Mouse (Mus musculus): ENCODE data around the gene Lrrn1. TPM values are rescaled to one million over a fixed set of nuclear protein-coding genes. Genes with fewer than 3 reads are reported as not detected.
A peak's percentile ranks its signal among the peaks of the same experiment; 100 is the strongest.

Gene Lrrn1
- 63.7 and 64.6 TPM in 2 replicates for total RNA-seq (2014; rRNA removed)
- 46.9 and 50.6 TPM in 2 replicates for polyA plus RNA-seq (2015; fragmentation: Nextera tagmentation; extraction: Ambion mirVana)

GRCm38 (mm10) chr6:107528877-107529864, at the start of gene Lrrn1:
Gene Lrrn1 (plus strand): TSS chr6:107529768.
- H3K9me3 ChIP-seq (ENCODE audit: low read length): no peaks in the 10 kb centered on the region
- peak within 1 kb of the TSS; percentile 82 for H3K4me2 ChIP-seq (ENCODE audit: low read depth, low read length, poor library complexity, severe bottlenecking)
- peak within 1 kb of the TSS; percentile 81 for H3K9ac ChIP-seq (replicated peaks; ENCODE audit: low read length, poor library complexity, severe bottlenecking)
- H3K4me3 ChIP-seq (ENCODE audit: low read depth, low read length): peak within 1 kb of the TSS; percentile 88
- H3K27ac ChIP-seq (ENCODE audit: low read depth, low read length): peak within 1 kb of the TSS; percentile 85
- ATAC-seq (ENCODE audit: low FRiP score): peak; percentile 94
- no peaks in the 10 kb centered on the region for H3K36me3 ChIP-seq (ENCODE audit: insufficient read depth, low read length)
- 4% methylated on average over 30 of the region's 43 CpGs for WGBS
- DNase-seq (ENCODE audit: low spot score): peak; percentile 94
- peak; percentile 35; the same call in 1 of the 2 replicates for TF ChIP-seq CTCF (IDR thresholded peaks at IDR 0.05)
- H3K4me1 ChIP-seq (ENCODE audit: insufficient read depth, low read length): peaks cover 3% of the 10 kb centered on the region; the same call in 1 of the 2 replicates
- H3K27me3 ChIP-seq (ENCODE audit: insufficient read depth, low read length): no peaks in the 10 kb centered on the region

DNA sequence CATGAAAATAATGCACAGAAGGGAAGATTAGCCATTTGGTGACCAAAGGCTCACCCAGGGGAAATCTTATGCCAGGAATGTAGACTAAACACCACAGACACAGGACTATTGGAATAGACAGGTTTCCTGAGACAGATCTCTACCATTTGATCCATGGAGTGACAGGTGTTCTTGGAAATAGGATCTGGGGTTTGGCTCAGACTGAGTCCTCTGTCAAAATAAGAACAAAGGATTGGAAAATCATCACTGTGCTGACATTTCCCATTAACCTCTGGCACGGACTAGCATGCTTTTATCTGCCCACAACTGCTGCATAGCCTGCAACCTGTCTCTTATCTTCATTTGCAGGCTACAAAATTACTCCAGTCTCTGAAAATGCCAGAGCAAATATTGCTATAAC, 35.1 kb upstream of the Lrrn1 start:
- no peak for ATAC-seq (ENCODE audit: low FRiP score)
- Histone ChIP-seq H3K36me3 (ENCODE audit: insufficient read depth, low read length) (no peaks in the 10 kb centered on the region), H3K9ac (replicated peaks; ENCODE audit: low read length, poor library complexity, severe bottlenecking) (no peak overlapping the region), H3K4me3 (ENCODE audit: low read depth, low read length) (no peak overlapping the region), H3K4me2 (ENCODE audit: low read depth, low read length, poor library complexity, severe bottlenecking) (no peak overlapping the region), H3K4me1 (ENCODE audit: insufficient read depth, low read length) (no peaks in the 10 kb centered on the region), H3K27me3 (ENCODE audit: insufficient read depth, low read length) (no peaks in the 10 kb centered on the region), H3K27ac (ENCODE audit: low read depth, low read length) (no peak overlapping the region), H3K9me3 (ENCODE audit: low read length) (no peaks in the 10 kb centered on the region)
- 44% methylated on average over 1 of the region's 1 CpGs for WGBS
- no peak for DNase-seq (ENCODE audit: low spot score)
- TF ChIP-seq CTCF (IDR thresholded peaks at IDR 0.05): no peak

- Histone ChIP-seq H3K4me3 (ENCODE audit: low read depth, low read length) (no peak overlapping the region), H3K27ac (ENCODE audit: low read depth, low read length) (no peak overlapping the region), H3K9me3 (ENCODE audit: low read length) (no peaks in the 10 kb centered on the region), H3K4me2 (ENCODE audit: low read depth, low read length, poor library complexity, severe bottlenecking) (no peak overlapping the region), H3K27me3 (ENCODE audit: insufficient read depth, low read length) (no peaks in the 10 kb centered on the region), H3K36me3 (ENCODE audit: insufficient read depth, low read length) (no peaks in the 10 kb centered on the region), H3K9ac (replicated peaks; ENCODE audit: low read length, poor library complexity, severe bottlenecking) (no peak overlapping the region), H3K4me1 (ENCODE audit: insufficient read depth, low read length) (no peaks in the 10 kb centered on the region)
- 21% methylated on average over 1 of the region's 1 CpGs for WGBS
- no peak for TF ChIP-seq CTCF (IDR thresholded peaks at IDR 0.05)
- DNase-seq (ENCODE audit: low spot score) (no peak), ATAC-seq (ENCODE audit: low FRiP score) (no peak)
These were observed 33.7 kb upstream of the Lrrn1 start for GRCm38 (mm10) chr6:107495830-107496229.

DNA sequence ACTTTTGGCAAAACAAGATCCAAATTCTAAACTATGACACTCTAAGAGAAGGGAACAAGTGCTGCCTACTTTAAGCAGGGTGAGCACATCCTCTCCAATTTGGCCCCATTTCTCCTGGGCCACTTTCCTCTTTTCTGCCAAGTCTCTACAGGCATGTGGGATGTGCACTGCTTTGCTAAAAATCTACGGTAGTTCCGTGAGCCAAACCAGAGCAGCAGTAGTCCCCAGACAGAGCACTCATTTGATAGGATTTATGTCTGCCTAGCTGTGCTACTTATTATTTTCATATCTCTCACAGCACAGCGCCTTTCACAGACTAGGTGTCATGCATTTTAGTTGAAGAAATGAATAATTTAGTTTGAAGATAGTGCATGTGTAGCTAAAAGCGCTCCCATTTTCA, 15.9 kb upstream of the Lrrn1 start:
- DNase-seq (ENCODE audit: low spot score) (no peak), ATAC-seq (ENCODE audit: low FRiP score) (no peak)
- Histone ChIP-seq H3K27ac (ENCODE audit: low read depth, low read length) (no peak overlapping the region), H3K9me3 (ENCODE audit: low read length) (no peaks in the 10 kb centered on the region), H3K4me3 (ENCODE audit: low read depth, low read length) (no peak overlapping the region), H3K36me3 (ENCODE audit: insufficient read depth, low read length) (no peaks in the 10 kb centered on the region), H3K9ac (replicated peaks; ENCODE audit: low read length, poor library complexity, severe bottlenecking) (no peak overlapping the region), H3K27me3 (ENCODE audit: insufficient read depth, low read length) (no peaks in the 10 kb centered on the region), H3K4me1 (ENCODE audit: insufficient read depth, low read length) (no peaks in the 10 kb centered on the region; the same call in 1 of the 2 replicates), H3K4me2 (ENCODE audit: low read depth, low read length, poor library complexity, severe bottlenecking) (no peak overlapping the region)
- 51% methylated on average over 4 of the region's 4 CpGs for WGBS
- TF ChIP-seq CTCF (IDR thresholded peaks at IDR 0.05): no peak

DNA sequence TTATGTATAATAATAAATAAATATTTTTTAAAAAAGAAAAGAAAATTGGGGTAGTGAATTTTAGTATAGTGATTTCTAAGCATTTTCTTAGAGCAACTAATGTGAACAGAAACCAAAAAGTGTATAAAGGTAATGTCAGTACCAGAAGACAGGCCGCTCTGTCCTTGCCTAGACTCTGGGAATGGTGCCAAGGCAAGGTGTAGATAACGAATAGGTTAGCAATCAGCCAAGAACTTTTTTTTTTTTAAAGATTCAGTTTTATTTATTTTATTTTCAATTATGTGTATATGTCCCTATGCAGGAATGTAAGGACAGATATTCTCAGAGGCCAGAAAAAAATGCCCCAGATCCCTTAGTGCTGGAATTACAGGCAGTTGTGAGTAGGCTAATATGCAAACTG, 5.6 kb upstream of the Lrrn1 start:
- H3K9ac ChIP-seq (replicated peaks; ENCODE audit: low read length, poor library complexity, severe bottlenecking): no peak overlapping the region
- no peak for TF ChIP-seq CTCF (IDR thresholded peaks at IDR 0.05)
- no peak overlapping the region for H3K27ac ChIP-seq (ENCODE audit: low read depth, low read length)
- 86% methylated on average over 2 of the region's 2 CpGs for whole genome bisulfite sequencing
- no peaks in the 10 kb centered on the region for H3K36me3 ChIP-seq (ENCODE audit: insufficient read depth, low read length)
- no peaks in the 10 kb centered on the region for H3K27me3 ChIP-seq (ENCODE audit: insufficient read depth, low read length)
- DNase-seq (ENCODE audit: low spot score) (no peak), ATAC-seq (ENCODE audit: low FRiP score) (no peak)
- no peak overlapping the region for H3K4me3 ChIP-seq (ENCODE audit: low read depth, low read length)
- no peak overlapping the region for H3K4me2 ChIP-seq (ENCODE audit: low read depth, low read length, poor library complexity, severe bottlenecking)
- H3K4me1 ChIP-seq (ENCODE audit: insufficient read depth, low read length): no peaks in the 10 kb centered on the region
- H3K9me3 ChIP-seq (ENCODE audit: low read length): no peaks in the 10 kb centered on the region

- TF ChIP-seq CTCF (IDR thresholded peaks at IDR 0.05): peak; percentile 43
- Histone ChIP-seq H3K4me2 (ENCODE audit: low read depth, low read length, poor library complexity, severe bottlenecking) (peak overlapping the region; percentile 82), H3K4me1 (ENCODE audit: insufficient read depth, low read length) (peaks cover 3% of the 10 kb centered on the region; the same call in 1 of the 2 replicates), H3K27me3 (ENCODE audit: insufficient read depth, low read length) (no peaks in the 10 kb centered on the region), H3K9me3 (ENCODE audit: low read length) (no peaks in the 10 kb centered on the region), H3K36me3 (ENCODE audit: insufficient read depth, low read length) (no peaks in the 10 kb centered on the region), H3K9ac (replicated peaks; ENCODE audit: low read length, poor library complexity, severe bottlenecking) (peak overlapping the region; percentile 81), H3K4me3 (ENCODE audit: low read depth, low read length) (peak overlapping the region; percentile 88), H3K27ac (ENCODE audit: low read depth, low read length) (peak overlapping the region; percentile 85)
- peak; percentile 78 for ATAC-seq (ENCODE audit: low FRiP score)
- WGBS: under 1% methylated on average over 27 of the region's 34 CpGs
- DNase-seq (ENCODE audit: low spot score): peak; percentile 59
These were observed 403 bp downstream of the Lrrn1 start for GRCm38 (mm10) chr6:107529911-107530431.

Measured in midbrain, postnatal 0 days (tissue).